Mouse (Mus musculus): Measurements from ENCODE around the gene Ssbp3. TPM values are rescaled to one million over a fixed set of nuclear protein-coding genes. Genes with fewer than 3 reads are reported as not detected.

Gene Ssbp3
- polyA plus RNA-seq, 1 experiment from 2014 or later: 108 TPM

GRCm38 (mm10) chr4:106881101-106881500, 29.4 kb upstream of the Ssbp3 start:
- H3K36me3 ChIP-seq: no peaks in the 10 kb centered on the region
- no peak overlapping the region for H3K27ac ChIP-seq
- H3K4me2 ChIP-seq: no peak overlapping the region
- no peaks in the 10 kb centered on the region for H3K4me1 ChIP-seq
- ATAC-seq (replicated peaks; ENCODE audit: low FRiP score): no peak
- H3K9ac ChIP-seq: no peak overlapping the region
- H3K4me3 ChIP-seq (replicated peaks): no peak overlapping the region
- H3K27me3 ChIP-seq: no peaks in the 10 kb centered on the region
- H3K9me3 ChIP-seq (replicated peaks): no peaks in the 10 kb centered on the region
- WGBS: 75% methylated on average over 6 of the region's 6 CpGs

- ATAC-seq (replicated peaks; ENCODE audit: low FRiP score): no peak
- H3K4me3 ChIP-seq (replicated peaks): no peak overlapping the region
- H3K9ac ChIP-seq: no peak overlapping the region
Measured at GRCm38 (mm10) chr4:106883149-106883548, 27.4 kb upstream of the Ssbp3 start.

GRCm38 (mm10) chr4:106886307-106887085, 24.0 kb upstream of the Ssbp3 start:
- H3K9me3 ChIP-seq (replicated peaks): no peaks in the 10 kb centered on the region
- no peaks in the 10 kb centered on the region for H3K4me1 ChIP-seq
- no peak for ATAC-seq (replicated peaks; ENCODE audit: low FRiP score)
- 77% methylated on average over 10 of the region's 10 CpGs for WGBS
- H3K9ac ChIP-seq: no peak overlapping the region
- H3K27ac ChIP-seq: no peak overlapping the region
- H3K4me2 ChIP-seq: no peak overlapping the region
- H3K27me3 ChIP-seq: no peaks in the 10 kb centered on the region
- no peak overlapping the region for H3K4me3 ChIP-seq (replicated peaks)
- no peaks in the 10 kb centered on the region for H3K36me3 ChIP-seq

More at GRCm38 (mm10) chr4:106883149-106883548, 27.4 kb upstream of the Ssbp3 start:
- Histone ChIP-seq H3K36me3 (no peaks in the 10 kb centered on the region), H3K27ac (no peak overlapping the region), H3K4me1 (no peaks in the 10 kb centered on the region), H3K27me3 (no peaks in the 10 kb centered on the region), H3K9me3 (replicated peaks) (no peaks in the 10 kb centered on the region), H3K4me2 (no peak overlapping the region)
- 47% methylated on average over 2 of the region's 2 CpGs for WGBS

- H3K27ac ChIP-seq: no peak overlapping the region
- no peak overlapping the region for H3K9ac ChIP-seq
- no peak overlapping the region for H3K4me2 ChIP-seq
- H3K4me1 ChIP-seq: peaks cover 8% of the 10 kb centered on the region
- H3K9me3 ChIP-seq (replicated peaks): peaks cover 5% of the 10 kb centered on the region; the same call in 1 of the 2 replicates
- no peak for ATAC-seq (replicated peaks; ENCODE audit: low FRiP score)
- WGBS: 77% methylated on average over 8 of the region's 8 CpGs
- no peaks in the 10 kb centered on the region for H3K36me3 ChIP-seq
- H3K4me3 ChIP-seq (replicated peaks): no peak overlapping the region
- H3K27me3 ChIP-seq: 0 out of 2 replicates have a peak, but pooled peaks cover 4% of the 10 kb centered on the region
Measured at GRCm38 (mm10) chr4:106896086-106896485, 14.4 kb upstream of the Ssbp3 start.

- H3K9ac ChIP-seq: no peak overlapping the region
- 0 out of 2 replicates have a peak, but pooled peaks cover 4% of the 10 kb centered on the region for H3K27me3 ChIP-seq
- WGBS: 65% methylated on average over 5 of the region's 5 CpGs
- peaks cover 8% of the 10 kb centered on the region for H3K4me1 ChIP-seq
- no peaks in the 10 kb centered on the region for H3K9me3 ChIP-seq (replicated peaks)
- no peak for ATAC-seq (replicated peaks; ENCODE audit: low FRiP score)
- H3K36me3 ChIP-seq: no peaks in the 10 kb centered on the region
- H3K4me3 ChIP-seq (replicated peaks): no peak overlapping the region
- no peak overlapping the region for H3K27ac ChIP-seq
- no peak overlapping the region for H3K4me2 ChIP-seq
Measured at GRCm38 (mm10) chr4:106898923-106899322, 11.6 kb upstream of the Ssbp3 start.

GRCm38 (mm10) chr4:106899471-106899870, 11.0 kb upstream of the Ssbp3 start:
- Histone ChIP-seq H3K27ac (no peak overlapping the region), H3K4me1 (peaks cover 8% of the 10 kb centered on the region), H3K27me3 (0 out of 2 replicates have a peak, but pooled peaks cover 4% of the 10 kb centered on the region), H3K9ac (no peak overlapping the region), H3K4me3 (replicated peaks) (no peak overlapping the region), H3K4me2 (no peak overlapping the region), H3K9me3 (replicated peaks) (no peaks in the 10 kb centered on the region), H3K36me3 (no peaks in the 10 kb centered on the region)
- ATAC-seq (replicated peaks; ENCODE audit: low FRiP score): no peak
- 61% methylated on average over 3 of the region's 3 CpGs for WGBS

DNA sequence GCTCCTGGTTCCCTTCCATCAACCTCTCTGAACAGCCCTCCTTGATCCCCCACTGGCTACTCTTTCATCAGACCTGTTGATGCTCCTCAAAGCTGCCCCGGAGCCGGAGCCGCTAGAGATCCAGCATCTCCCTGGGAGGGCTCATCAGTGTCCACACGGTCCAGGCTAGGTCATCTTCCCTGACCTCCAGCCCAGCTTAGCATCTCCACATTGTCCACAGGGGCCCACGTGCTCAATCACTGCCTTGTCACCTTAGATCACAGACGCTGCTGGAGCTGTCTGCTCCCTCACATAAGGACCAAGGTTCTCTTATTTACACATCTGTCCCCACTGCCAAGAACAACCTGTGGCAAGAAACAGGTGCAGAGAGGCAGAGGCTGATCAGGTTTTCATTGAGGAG, 9.8 kb upstream of the Ssbp3 start:
- no peak for ATAC-seq (replicated peaks; ENCODE audit: low FRiP score)
- 30% methylated on average over 6 of the region's 6 CpGs for WGBS

DNA sequence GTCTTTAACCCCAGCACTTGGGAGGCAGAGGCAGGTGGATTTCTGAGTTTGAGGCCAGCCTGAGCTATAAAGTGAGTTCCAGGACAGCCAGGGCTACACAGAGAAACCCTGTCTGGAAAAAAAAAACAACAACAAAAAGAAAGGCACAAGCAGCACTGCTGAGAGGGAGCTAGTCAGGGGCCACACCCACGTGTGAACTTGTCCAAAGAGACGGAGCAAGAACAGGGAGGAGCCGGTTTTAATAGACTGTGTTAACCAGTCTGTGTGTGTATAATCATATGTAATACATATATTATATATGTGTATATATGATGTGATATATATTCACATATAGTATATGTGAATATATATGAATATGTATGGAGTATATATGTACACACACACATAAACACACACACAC, 8.9 kb upstream of the Ssbp3 start:
- no peak overlapping the region for H3K4me2 ChIP-seq
- 66% methylated on average over 3 of the region's 3 CpGs for WGBS
- no peak overlapping the region for H3K4me3 ChIP-seq (replicated peaks)
- H3K27ac ChIP-seq: no peak overlapping the region
- ATAC-seq (replicated peaks; ENCODE audit: low FRiP score): no peak
- no peaks in the 10 kb centered on the region for H3K9me3 ChIP-seq (replicated peaks)
- 0 out of 2 replicates have a peak, but pooled peaks cover 4% of the 10 kb centered on the region for H3K27me3 ChIP-seq
- peaks cover 14% of the 10 kb centered on the region for H3K4me1 ChIP-seq
- no peak overlapping the region for H3K9ac ChIP-seq
- H3K36me3 ChIP-seq: no peaks in the 10 kb centered on the region

More for the DNA sequence above, 9.8 kb upstream of the Ssbp3 start:
- Histone ChIP-seq H3K4me1 (peaks cover 14% of the 10 kb centered on the region), H3K27ac (no peak overlapping the region), H3K4me3 (replicated peaks) (no peak overlapping the region), H3K9me3 (replicated peaks) (no peaks in the 10 kb centered on the region), H3K9ac (no peak overlapping the region), H3K4me2 (no peak overlapping the region), H3K27me3 (0 out of 2 replicates have a peak, but pooled peaks cover 4% of the 10 kb centered on the region), H3K36me3 (no peaks in the 10 kb centered on the region)

- H3K4me1 ChIP-seq: peaks cover 19% of the 10 kb centered on the region
- no peak overlapping the region for H3K4me2 ChIP-seq
- WGBS: 82% methylated on average over 8 of the region's 8 CpGs
- no peaks in the 10 kb centered on the region for H3K9me3 ChIP-seq (replicated peaks)
- no peak overlapping the region for H3K27ac ChIP-seq
- H3K27me3 ChIP-seq: 0 out of 2 replicates have a peak, but pooled peaks cover 4% of the 10 kb centered on the region
- no peak overlapping the region for H3K9ac ChIP-seq
- H3K36me3 ChIP-seq: no peaks in the 10 kb centered on the region
- no peak for ATAC-seq (replicated peaks; ENCODE audit: low FRiP score)
- H3K4me3 ChIP-seq (replicated peaks): no peak overlapping the region
Measured at GRCm38 (mm10) chr4:106902157-106902556, 8.3 kb upstream of the Ssbp3 start.

- Histone ChIP-seq H3K27me3 (0 out of 2 replicates have a peak, but pooled peaks cover under 1% of the 10 kb centered on the region), H3K27ac (no peak overlapping the region), H3K4me3 (replicated peaks) (no peak overlapping the region), H3K4me2 (no peak overlapping the region), H3K4me1 (peaks cover 40% of the 10 kb centered on the region), H3K9ac (no peak overlapping the region), H3K9me3 (replicated peaks) (no peaks in the 10 kb centered on the region), H3K36me3 (no peaks in the 10 kb centered on the region)
- no peak for ATAC-seq (replicated peaks; ENCODE audit: low FRiP score)
- WGBS: 90% methylated on average over 3 of the region's 3 CpGs
Measured at GRCm38 (mm10) chr4:106905898-106906297, 4.6 kb upstream of the Ssbp3 start.

DNA sequence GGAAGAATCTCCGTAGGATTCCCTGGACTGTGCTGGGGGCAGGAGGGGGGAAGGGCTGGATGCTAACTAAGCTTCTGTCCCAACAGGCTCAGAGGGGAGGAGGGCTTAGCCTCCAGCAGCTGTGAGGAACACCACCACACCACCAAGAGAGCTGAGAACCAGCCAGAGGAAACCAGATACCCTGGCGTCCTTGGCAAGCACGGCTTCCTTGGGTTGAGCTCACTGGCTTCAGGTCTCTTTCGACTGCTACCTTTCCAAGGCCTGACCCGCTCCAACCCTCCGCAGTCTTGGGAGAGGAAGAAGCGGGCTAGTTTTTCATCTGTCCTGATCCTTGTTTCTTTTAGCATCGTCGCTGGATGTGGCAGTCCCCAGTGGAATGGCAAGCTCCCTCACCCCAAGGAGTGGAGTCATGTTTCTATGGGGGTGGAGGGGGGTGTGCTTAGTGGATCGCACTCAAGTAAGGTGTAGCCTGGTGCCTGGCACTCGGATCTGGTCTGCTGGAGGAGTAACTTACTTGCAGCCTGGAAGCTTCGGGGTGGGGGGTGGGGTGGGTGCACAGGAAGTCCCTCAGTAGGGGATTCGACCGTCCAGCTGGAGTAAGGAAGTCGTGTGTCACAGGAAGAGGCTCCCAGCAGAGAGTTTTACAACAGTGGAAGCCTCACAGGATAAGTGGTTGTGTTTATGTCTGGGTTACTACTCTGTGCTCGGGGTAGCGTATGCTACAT, 2.6 kb upstream of the Ssbp3 start:
- Histone ChIP-seq H3K36me3 (no peaks in the 10 kb centered on the region), H3K4me3 (replicated peaks) (peak overlapping the region; percentile 23), H3K27ac (peak overlapping the region; percentile 96), H3K9me3 (replicated peaks) (no peaks in the 10 kb centered on the region), H3K4me2 (peak overlapping the region; percentile 81), H3K27me3 (no peaks in the 10 kb centered on the region), H3K4me1 (peaks cover 45% of the 10 kb centered on the region), H3K9ac (peak overlapping the region; percentile 33)
- WGBS: 5% methylated on average over 17 of the region's 17 CpGs
- ATAC-seq (replicated peaks; ENCODE audit: low FRiP score): peak; percentile 43

DNA sequence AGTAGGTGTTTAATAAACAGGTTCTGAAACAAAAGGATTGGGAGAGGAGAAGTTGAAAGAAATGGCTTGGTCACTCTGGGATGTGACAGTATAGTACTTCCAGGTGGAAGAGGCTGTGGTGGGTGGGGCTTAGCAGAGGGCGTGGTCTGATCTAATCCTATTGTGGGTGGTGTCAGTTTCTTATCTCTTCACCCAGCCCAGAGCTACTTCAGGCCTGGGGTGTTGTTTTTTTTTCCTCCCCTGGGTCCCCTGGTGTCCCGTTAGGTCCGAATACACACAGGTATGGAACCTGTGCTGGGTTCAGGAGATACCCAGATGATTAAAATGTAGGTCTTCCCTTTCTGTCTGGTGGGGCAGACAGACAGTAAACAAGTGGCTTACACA, 2.1 kb upstream of the Ssbp3 start:
- H3K27me3 ChIP-seq: no peaks in the 10 kb centered on the region
- WGBS: 20% methylated on average over 3 of the region's 3 CpGs
- peaks cover 51% of the 10 kb centered on the region for H3K4me1 ChIP-seq
- H3K4me2 ChIP-seq: peak overlapping the region; percentile 81
- H3K27ac ChIP-seq: peak overlapping the region; percentile 96
- H3K36me3 ChIP-seq: 0 out of 2 replicates have a peak, but pooled peaks cover 3% of the 10 kb centered on the region
- no peaks in the 10 kb centered on the region for H3K9me3 ChIP-seq (replicated peaks)
- peak; percentile 22; the same call in 1 of the 2 replicates for ATAC-seq (replicated peaks; ENCODE audit: low FRiP score)
- H3K9ac ChIP-seq: peak overlapping the region; percentile 7; the same call in 1 of the 2 replicates
- H3K4me3 ChIP-seq (replicated peaks): peak overlapping the region; percentile 23; the same call in 1 of the 2 replicates
